Mouse (Mus musculus): ENCODE data around the gene Abracl. TPM values are rescaled to one million over a fixed set of nuclear protein-coding genes. Genes with fewer than 3 reads are reported as not detected.

The Abracl gene
- total and polyA plus RNA-seq, 3 experiments: 100 to 110 TPM; not detected in 1

DNA sequence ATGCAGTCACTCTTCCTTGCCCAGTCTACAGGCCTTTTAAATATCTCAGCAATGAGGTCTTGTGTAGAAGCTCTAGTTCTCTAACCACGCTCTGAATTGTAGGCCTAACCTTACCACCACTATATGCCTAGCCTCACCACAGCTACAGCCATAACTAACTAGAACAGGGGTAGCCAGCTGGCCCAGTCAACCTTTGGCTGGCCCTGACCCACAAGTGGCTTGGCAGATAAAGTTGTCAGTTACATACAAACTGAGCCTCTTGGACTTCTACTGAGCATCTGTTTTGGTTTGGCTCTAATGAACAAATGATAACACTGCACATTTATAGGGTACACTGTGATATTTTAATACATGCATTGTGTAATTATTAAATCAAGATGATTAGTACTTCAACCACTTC is 16.3 kb downstream of the Abracl start:
- H3K9ac ChIP-seq (ENCODE audit: control insufficient read depth, low read depth, low read length, poor library complexity, severe bottlenecking): no peak overlapping the region
- H3K27ac ChIP-seq (ENCODE audit: control insufficient read depth, low read depth, low read length): no peak overlapping the region
- H3K9me3 ChIP-seq (replicated peaks; ENCODE audit: insufficient read depth, low read length): no peaks in the 10 kb centered on the region
- H3K36me3 ChIP-seq (ENCODE audit: control insufficient read depth in 1 of 2, insufficient read depth in 2 of 2, low read length in 2 of 2): no peaks in the 10 kb centered on the region; a peak in 2 of 4 replicates
- H3K79me2 ChIP-seq (ENCODE audit: control insufficient read depth, insufficient read depth, low read length, poor library complexity): no peaks in the 10 kb centered on the region
- DNase-seq (ENCODE audit: low read depth, low spot score): no peak
- H3K4me3 ChIP-seq (ENCODE audit: control insufficient read depth in 1 of 2, insufficient read depth in 1 of 2, low read depth in 2 of 2, low read length in 2 of 2): no peak overlapping the region
- TF ChIP-seq CHD1 (IDR thresholded peaks at IDR 0.05; ENCODE audit: low read depth, low read length) (no peak), USF2 (IDR thresholded peaks at IDR 0.05; ENCODE audit: borderline replicate concordance in 1 of 2, insufficient read depth in 1 of 2, low read depth in 1 of 2, low read length in 2 of 2) (no peak), ZNF384 (IDR thresholded peaks at IDR 0.05; ENCODE audit: low read depth, low read length) (no peak), GABPA (IDR thresholded peaks at IDR 0.05; ENCODE audit: low read depth, low read length) (no peak), RCOR1 (IDR thresholded peaks at IDR 0.05; ENCODE audit: low read depth, low read length) (no peak), BHLHE40 (IDR thresholded peaks at IDR 0.05; ENCODE audit: borderline replicate concordance, low read depth, low read length) (no peak), ZMIZ1 (IDR thresholded peaks at IDR 0.05; ENCODE audit: low read depth, low read length) (no peak), EP300 (IDR thresholded peaks at IDR 0.05; ENCODE audit: low read depth in 1 of 2, low read length in 2 of 2) (no peak), KAT2A (conservative IDR thresholded peaks at IDR 0.05; ENCODE audit: low read depth, low read length) (no peak), ZC3H11A (IDR thresholded peaks at IDR 0.05; ENCODE audit: low read depth, low read length) (no peak), JUND (IDR thresholded peaks at IDR 0.05; ENCODE audit: low read depth, low read length) (no peak), MYB (IDR thresholded peaks at IDR 0.05; ENCODE audit: low read depth, low read length) (no peak)
- no peaks in the 10 kb centered on the region for H3K27me3 ChIP-seq (ENCODE audit: control insufficient read depth in 1 of 2, insufficient read depth in 2 of 2, low read length in 2 of 2)
- H3K4me1 ChIP-seq (ENCODE audit: control insufficient read depth in 1 of 2, insufficient read depth in 2 of 2, low read length in 2 of 2): no peaks in the 10 kb centered on the region

DNA sequence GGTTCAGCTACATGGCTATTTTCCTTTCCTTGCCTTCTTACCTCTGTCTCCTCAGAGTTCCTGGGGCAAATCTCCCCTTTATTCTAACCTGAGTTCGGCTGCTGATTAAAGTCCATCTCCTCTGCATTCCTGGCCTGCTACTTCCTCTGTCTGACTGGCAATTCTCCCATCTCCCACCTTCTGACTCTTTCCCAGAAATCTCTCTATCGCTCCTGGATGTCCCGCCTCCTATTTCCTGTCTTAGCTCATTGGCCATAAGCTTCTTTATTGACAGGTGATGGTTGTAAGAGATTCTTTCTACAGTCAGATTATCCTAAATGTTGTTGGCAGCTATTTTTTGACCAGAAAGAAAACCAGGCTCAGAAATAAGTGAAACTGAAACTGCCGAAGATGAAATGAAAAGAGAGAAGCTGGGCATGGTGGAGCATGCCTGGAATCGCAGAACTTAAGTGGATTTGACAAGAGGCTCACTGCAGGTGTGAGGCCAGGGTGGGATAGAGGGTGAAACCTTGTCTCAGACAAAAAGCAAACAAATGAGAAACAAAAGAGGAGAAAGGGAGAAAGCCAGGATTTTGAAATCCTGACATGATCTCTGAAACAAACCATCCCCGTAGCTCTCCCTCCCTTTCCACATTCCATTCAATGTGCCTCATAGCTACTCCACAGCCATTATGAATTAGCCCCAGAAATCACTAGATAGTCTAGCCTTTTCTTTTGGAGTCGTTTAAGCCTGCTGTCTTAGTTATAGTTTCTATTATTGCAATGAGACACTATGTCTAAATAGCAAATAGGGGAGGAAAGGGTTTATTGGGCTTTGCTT is 17.7 kb downstream of the Abracl start:
- TF ChIP-seq HCFC1 (IDR thresholded peaks at IDR 0.05; ENCODE audit: low read depth, low read length) (no peak), MYC (IDR thresholded peaks at IDR 0.05; ENCODE audit: low read depth, low read length) (no peak), ETS1 (IDR thresholded peaks at IDR 0.05; ENCODE audit: low read depth, low read length) (no peak), MAX (IDR thresholded peaks at IDR 0.05; ENCODE audit: low read length) (no peak), CHD2 (IDR thresholded peaks at IDR 0.05; ENCODE audit: low read length) (no peak), UBTF (IDR thresholded peaks at IDR 0.05; ENCODE audit: borderline replicate concordance, insufficient read depth, low read depth, low read length) (no peak)
- no peaks in the 10 kb centered on the region for H3K4me1 ChIP-seq (ENCODE audit: control insufficient read depth in 1 of 2, insufficient read depth in 2 of 2, low read length in 2 of 2)
- no peak overlapping the region for H3K9ac ChIP-seq (ENCODE audit: control insufficient read depth, low read depth, low read length, poor library complexity, severe bottlenecking)
- H3K27ac ChIP-seq (ENCODE audit: control insufficient read depth, low read depth, low read length): no peak overlapping the region
- no peak for DNase-seq (ENCODE audit: low read depth, low spot score)
- H3K4me3 ChIP-seq (ENCODE audit: control insufficient read depth in 1 of 2, insufficient read depth in 1 of 2, low read depth in 2 of 2, low read length in 2 of 2): no peak overlapping the region
- no peaks in the 10 kb centered on the region for H3K79me2 ChIP-seq (ENCODE audit: control insufficient read depth, insufficient read depth, low read length, poor library complexity)
- H3K27me3 ChIP-seq (ENCODE audit: control insufficient read depth in 1 of 2, insufficient read depth in 2 of 2, low read length in 2 of 2): no peaks in the 10 kb centered on the region
- H3K36me3 ChIP-seq (ENCODE audit: control insufficient read depth in 1 of 2, insufficient read depth in 2 of 2, low read length in 2 of 2): no peaks in the 10 kb centered on the region; a peak in 1 of 4 replicates
- no peaks in the 10 kb centered on the region for H3K9me3 ChIP-seq (replicated peaks; ENCODE audit: insufficient read depth, low read length)

Measured in MEL (cell line).